Mouse (Mus musculus) frontal cortex, postnatal 14 days (tissue): Measurements from ENCODE around the gene Bach2.

Experiments
- DNase-seq, 2 experiments: peaks; one replicate each; pipeline ENCODE4 v3.0.0; 2022; ENCODE audit warnings: low spot score in 2 of 2

The Bach2 gene

DNA sequence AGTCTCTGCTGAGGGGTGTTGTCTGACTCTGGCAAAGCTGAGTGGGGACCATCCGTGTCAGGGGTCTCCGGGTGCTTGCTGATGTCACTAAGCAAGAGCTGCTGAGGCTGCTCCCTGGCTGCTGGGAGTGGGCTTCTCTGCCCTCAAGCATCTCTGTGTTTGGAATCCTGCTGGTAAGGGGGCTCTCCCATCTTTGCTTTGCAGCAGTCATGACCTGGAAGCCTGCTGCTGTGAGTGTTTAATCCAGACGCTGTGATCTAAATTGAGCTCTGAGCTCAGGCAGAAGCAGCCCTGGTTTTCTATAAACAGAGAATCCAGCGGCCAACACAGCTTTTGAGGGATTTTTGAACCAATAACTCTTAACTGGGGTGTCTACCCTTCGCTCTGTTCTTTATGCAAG, 89.0 kb downstream of the Bach2 start:
- no peak for DNase-seq

DNA sequence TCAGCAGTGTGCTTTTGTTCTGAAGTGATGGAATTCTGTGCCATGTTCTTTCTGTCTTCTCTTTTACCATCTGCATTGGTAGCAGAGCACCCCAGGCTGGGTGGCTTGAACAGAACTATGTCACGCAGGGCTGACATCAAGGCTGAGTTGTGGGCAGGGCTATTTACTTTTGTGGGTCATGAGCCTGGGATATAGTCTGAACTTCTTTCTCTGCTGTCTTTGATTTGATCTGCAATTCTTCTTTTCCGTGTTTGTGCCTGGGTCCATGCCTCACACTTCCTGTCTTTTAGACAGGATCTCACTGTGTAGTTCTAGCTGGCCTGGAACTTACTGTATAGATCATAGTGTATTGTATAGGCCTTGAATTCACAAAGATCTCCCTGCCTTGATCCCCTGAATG, 90.0 kb downstream of the Bach2 start:
- DNase-seq: no peak

DNA sequence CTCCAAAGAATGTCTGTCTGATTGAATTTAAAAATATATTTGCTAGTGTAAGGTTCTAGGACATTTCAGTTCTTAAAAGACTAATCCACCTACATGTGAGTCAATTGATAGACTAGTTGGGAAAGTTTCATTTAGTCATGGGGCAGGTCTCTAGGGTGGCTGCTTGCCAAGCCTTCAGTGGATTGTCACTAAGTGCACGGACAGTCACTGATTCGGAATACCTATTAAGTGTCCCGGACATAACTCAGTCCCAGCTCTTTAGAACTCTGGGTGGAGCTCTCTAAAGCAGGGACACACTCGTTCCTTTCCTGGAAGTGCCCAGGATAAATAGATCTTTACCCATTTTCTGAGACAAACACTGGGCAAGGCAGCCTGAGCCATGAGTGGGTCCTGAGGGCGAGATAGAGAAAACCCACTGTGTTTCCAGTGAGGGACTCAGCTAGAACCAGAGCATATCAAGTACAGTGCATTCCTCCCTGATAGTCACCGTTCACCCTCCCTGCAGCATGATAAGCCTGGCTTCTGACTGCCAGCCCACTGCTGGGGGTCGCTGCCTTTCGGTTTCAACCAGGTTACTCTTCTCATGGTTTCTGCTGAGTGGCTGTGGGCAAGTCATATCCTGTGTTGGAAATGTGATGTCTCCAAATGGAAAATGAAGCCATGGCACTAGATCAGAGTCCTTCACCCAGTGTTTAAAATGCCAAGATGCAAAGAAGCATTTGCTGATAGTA, 92.1 kb downstream of the Bach2 start:
- no peak for DNase-seq

DNA sequence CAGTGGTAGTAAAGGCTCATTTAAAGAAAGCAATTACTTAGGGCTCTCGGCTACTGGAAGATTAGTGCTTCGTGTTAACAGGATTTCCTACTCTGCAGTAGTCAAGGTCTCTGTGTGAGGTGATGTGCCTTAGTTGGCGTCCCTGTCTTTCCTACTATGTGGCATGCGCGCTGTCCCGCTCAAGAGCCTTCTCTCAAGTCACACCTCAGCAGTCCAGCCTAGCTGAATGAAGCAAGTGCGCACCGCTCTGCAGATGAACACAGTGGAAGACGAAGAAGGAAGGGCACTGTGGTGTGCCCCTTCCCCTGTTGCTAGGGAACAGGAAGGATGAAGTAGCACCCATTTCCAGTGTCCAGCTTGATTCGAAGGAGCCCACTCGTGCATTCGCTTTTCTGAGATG, 93.4 kb downstream of the Bach2 start:
- DNase-seq: no peak

DNA sequence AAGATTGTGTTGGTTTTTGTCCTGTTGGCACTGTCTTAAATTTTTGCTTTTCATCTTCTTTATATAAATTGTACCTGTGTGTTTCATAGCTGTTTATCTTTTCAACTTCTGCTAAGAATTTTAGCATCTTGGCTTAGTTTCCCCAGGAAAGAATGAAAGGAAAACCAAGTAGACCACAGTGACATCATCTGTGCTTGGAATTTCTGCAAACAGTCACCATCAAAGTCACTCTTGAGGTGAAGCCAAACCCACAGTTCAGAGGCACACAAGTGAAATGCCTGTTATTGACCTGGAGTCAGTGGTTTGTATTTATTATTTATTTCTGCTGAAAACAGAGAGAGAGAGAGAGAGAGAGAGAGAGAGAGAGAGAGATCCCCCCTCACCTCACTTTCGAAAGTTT, 95.5 kb downstream of the Bach2 start:
- DNase-seq: no peak

DNA sequence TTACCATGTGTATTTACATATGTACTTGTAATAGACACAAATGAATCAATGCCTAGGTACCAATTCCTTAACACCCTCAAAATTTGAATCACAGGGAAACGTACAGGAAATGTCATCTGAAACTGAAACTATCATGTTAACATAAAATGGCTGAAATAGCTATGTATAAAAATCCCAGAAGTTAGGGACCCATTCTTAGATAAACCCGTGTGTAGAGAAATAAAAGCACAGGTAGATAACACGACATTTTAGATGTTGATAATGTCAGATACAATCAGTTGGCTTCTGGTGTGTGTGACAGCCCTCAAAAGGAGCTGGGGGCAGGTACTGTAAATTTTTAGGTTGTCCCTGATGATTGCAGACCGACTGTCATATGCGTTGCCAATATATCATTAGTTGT, 96.2 kb downstream of the Bach2 start:
- DNase-seq: no peak

DNA sequence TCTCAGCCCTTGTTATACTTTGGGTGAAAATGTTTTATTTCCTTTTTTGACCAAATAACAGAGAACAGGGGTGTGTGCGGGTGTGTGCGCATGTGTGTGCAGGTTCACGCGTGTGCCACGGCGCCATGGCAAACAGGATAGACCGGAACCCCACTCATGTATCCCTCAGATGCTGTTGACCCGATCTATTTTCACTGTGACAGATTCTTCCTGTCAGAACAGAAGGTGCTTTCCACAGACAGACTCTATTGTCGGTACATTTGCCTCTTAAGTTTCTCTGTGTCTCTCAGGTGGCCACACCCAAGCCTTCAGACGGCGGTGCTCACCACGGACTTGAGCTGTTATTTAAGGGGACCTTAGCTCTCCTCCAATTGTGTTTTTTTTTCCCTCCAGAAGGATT, 97.1 kb downstream of the Bach2 start:
- DNase-seq: no peak

DNA sequence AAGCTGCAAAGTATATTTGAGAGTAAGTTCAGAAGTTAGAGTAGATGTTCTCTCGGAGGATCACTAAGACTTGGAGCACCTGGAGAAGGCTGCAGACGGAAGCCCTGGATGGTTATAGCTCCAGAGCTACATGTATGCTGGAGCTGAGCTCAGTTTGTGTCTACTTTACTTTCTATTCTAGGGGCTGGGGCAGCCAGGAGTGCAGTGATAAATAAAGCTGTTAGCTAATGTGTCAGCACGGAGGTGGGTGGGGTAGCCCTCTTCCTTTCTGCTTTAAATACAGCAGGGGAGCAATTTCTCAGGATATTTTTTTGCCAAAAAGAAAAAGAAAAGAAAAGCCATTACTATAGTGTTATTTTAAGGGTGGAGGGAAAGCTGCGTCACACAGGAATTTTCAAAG, 98.0 kb downstream of the Bach2 start:
- DNase-seq: no peak

DNA sequence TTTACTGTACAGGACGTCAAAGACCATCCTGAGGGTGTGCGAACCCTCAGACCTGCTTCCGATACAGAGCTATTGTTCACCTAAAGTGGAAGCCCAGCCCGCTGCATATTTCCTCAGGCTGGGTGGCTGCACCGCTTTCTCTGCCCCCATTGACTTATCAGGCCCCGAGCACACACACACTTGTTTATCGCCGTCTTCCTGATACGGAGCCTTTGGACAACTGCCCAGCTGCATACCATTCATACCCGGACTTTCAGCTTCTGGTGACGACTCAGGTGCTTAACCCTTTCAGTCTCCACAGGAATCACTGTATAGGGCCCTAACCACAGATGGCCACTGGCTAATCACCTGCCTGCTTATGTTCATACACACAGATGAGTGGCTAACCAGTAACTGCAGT, 99.0 kb downstream of the Bach2 start:
- DNase-seq: no peak

DNA sequence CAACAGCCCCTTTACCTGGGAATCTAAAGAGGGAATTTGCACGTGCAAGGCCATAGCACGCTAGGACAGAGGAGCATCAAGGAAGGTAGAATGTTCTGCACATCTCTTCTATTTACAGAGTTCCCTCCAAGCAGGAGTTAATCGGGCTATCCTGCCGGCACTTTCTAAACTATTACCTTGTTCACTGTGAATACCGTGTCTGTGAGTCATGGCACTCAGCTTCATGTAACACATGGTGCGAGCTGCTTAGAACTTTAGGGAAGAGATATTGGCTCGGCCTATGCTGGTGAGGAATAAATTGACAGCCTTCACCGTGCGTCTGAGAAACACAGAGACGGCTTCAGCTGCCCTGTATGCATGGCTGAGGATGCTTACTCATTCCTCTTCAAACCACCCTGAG, 99.8 kb downstream of the Bach2 start:
- DNase-seq: no peak

DNA sequence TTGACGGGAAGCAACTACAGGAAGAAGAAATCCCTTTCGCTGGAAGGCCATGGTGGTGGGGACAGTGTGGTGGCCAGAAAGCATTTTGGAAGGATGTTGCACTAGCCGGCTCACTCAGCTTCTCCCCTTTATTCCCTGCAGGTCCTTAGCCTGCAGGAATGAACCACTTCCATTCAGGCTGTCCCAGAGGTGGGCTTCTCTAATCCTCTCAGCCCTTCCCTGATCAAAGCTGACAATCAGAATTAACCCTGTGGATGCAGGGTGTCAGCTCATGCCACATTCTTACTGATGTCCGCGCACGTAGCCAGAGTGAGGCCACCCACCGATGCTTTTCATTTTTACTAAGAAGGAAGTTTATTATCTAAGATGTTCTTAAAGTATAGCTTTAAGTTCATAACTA, 102.2 kb downstream of the Bach2 start:
- no peak for DNase-seq

DNA sequence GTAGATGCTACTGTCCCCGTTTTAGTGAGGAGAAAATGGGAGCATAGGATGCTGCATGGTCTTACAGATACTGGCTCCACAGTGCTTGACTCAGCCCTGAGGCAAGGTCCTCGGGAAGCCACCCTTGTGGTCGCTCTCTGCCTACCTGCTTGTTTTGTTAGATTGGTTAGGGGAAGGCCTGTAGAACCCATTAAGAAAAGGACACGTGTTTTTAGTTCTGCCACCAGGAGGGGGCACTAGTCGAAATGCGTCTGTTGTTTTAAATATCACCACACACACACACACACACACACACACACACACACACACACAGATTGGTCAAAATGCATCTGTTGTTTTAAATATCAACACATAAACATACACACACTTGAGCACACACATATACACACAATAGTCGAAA, 103.7 kb downstream of the Bach2 start:
- no peak for DNase-seq

DNA sequence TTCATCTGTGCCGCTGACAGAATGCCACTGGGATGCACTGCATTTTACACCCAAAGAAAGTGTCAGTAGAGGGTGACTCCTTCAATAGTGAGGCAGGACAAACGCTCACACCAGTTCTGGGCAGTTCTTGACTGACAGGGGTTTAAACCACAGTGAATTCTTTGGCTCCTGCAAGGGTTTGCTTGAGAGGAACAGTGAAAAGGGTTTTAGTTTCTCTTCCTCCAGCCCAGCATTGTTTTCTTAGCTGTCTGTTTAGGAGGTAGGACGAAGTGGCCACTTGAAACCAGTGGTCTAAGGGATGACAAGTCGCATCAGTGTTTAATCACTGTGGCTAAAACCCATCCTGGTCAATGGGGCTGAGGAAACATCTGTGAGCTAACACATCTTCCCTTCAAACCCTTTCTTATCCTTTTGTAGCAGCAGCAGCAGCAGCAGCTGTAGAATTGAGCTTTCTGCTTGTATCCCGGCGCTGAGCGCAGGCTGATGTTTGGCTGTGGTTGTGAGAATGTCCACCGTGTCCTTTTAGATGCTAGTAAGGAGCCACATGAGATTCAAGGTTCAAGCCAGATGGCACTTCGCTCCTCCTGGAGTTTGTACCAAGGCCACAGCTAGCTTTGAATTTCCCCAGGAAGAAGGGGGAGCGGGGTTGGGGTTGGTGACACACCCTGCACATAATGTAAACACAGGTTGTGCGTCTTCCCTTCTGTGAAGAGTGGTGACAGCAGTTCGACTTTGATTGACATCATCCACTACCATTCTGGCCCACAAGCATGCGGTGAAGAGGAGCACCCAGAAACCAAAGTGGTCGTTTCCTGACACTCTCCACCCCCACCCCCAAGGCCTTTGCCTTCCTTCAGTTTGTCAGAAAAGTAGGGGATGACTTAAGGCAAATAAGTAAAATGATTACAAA, 104.9 kb downstream of the Bach2 start:
- no peak for DNase-seq

DNA sequence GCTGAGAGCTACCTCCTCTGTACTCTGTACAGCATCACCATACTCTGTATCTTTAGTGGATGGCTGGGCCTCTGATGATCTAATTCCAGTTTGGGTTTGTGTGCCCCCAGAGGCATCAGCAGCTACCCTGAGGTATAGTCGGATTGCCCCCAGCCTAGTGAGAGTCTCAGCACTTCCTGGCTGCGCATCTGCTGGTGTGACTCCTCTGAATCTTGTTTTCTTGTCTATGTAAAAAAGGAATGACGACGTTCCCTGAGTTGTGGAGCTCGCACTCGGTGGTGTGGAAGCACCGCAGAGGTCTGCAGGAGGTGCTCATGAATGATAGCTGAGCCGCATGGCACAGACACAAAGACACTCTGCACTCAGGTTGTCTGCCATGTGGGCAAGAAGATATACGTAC, 105.7 kb downstream of the Bach2 start:
- DNase-seq: no peak

DNA sequence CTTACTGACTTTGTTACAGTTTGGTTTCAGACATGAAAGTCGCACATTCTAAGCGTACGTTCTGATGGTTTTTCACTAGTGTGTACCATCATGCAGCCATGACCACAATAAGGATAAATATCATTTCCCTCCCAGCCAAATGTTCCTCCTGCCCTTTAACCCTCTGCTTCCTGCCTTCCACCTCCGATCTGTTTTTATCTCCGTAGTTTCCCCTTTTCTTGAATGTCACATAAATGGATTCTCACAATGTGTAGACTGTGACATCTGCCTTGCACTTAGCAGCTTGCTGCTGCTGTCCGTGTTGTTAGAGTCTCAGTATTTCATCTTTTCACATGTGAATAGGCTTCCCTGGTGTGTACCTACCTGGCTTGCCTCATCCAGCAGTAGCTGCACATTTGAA, 108.6 kb downstream of the Bach2 start:
- no peak for DNase-seq

DNA sequence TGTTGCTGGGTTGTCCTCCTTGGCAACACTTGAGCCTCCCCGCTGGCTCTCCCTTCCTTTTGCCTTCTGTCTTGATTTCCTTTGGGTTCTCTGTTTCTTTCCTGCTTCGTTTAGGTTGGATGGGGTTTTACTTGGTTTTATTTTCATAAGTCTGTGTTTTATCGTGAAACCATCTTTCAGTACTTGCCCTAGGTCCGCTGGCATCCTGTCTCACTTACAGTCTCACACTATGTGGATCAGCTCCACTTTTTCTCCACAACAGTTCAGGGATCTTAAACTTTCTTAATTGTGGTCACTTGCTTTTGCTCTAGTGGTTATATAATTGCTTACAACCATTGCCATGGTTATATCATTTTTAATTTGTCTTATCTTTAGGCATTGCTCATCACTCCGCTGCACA, 109.1 kb downstream of the Bach2 start:
- no peak for DNase-seq

DNA sequence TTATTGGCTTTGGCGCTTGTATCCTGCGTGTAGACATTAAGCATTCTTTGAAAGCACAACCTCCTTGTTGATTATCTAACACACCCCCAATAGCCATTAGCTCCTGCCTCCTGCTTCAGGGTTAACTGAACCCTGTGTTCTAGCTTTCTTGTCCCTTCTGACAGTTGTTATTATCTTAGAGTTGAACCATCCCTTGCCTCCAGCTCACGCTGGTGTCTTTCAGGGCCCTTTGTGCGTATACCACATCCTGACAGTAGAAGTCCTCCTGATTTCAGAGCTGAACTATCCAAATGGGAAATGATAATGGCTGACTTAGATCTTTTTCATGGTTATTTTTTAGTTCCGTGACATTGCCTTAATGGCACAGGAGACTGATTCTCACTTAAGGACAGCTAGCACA, 110.8 kb downstream of the Bach2 start:
- DNase-seq: no peak

DNA sequence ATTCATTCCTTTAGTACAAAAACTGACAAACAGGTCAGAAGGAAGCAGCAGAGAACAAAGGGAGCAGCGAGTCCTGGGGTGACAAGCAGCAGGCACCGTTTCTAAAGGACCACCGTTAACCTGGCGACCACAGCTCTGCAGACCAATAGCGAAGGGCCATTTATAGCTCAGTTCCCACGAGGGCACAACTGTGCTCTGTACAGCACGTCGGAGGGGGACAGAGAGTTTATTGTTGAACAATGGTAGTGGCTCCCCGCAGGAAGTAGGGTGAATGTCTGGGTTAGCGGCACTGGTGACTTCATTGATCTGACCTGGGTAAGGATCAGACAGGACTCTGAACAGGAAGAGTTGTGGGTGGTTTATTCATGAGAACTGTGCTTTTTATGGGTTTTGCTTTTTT, 112.6 kb downstream of the Bach2 start:
- no peak for DNase-seq

DNA sequence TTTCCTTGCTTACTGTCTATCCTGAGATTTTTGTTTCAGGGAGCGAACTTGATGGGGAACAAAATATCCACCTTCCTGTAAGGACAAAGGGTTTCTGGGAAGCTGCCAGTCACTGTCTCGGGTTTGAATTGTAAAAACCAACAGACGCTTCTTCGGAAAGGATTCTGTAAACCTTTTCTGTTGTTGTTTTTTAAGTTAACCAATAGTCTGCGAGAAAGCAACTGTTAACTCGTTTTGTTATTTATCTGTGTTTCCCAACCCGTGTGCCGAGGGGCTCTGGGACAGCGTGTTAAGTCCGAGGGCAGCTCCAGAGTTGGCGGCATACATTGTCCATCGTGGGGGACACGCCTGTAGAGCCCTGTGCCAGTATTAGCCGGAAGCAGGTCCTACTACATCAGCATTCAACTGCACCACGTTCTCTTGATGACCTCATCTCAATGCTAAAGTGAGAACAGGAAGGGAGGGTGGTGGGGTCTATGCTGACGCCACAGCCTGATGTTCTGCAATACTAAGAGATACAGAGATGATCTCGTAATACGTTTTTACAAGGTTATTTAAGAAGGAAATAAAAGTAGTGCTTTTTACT, 113.2 kb downstream of the Bach2 start:
- DNase-seq: no peak

DNA sequence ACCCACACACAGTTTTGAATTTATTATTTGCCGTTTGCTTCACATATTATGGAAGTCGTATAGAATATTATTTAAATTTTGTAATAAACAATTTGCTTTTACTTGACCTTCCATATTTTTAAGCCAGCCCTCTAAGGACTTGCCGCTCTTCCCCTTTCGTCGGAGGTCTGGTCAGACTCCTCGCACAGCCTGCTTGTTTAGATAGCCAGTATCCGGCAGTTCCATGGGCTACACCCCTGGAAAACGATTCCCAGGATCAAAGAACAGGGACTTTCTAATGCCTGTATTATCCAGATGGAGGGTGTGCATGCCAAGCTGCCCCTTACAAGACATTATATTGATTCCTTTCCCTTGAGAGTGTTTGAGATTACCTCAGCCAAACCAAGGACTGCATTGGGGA, 113.8 kb downstream of the Bach2 start:
- no peak for DNase-seq

DNA sequence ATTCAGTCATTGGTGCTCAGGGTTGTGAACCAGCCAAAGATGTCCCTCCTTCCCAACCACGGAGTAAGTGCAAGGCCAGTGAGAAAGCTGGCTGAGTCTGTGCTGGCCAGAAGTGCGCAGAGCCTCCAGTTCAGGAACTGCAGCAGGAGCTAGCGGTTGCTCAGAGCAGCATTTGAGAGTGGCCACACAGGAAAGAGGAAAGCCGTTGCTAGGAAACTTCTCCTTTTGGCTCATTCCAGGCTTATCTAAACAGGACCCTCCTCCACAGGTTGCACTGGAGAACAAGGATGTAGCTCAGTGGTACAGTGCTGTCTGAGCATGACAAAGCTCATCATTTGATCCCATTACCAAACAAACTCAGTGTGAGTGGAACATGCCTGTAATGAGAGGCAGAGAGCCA, 114.2 kb downstream of the Bach2 start:
- DNase-seq: no peak

DNA sequence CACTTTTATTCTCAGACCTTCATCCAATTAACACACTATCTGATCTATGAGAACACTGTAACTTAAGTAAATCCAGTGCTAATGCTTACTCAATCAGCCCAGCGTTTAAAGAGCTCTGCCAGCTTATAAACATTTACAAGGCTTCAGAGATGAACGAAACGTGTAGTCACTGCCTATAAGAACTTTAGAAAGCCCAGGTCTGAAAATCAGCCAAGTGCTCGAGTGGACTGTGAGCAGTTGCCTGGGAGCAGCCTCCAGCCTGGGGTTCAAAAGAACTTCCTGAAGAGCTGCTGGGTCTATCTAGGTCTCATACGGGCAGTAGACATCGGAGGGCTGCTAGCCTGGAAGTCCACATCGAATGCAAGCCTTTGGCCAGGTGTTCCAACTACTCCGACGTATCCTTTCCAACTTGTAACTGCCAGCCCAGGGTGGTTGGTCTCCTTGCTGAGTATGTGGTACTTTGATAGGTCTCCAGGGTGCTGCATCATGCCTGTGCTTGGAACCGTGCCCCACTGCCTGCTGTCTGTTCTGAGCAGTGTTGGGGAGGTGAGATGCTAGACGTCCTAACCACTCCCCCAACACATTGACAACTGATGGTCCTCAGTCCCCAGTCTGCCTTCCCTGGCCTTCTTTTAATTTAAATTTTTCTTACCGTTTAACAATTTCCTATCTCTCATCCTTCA, 117.5 kb downstream of the Bach2 start:
- no peak for DNase-seq
